Mouse (Mus musculus) liver, embryonic 14.5 days (tissue): ENCODE data around the gene Rpl15.

Experiments used
- CTCF ChIP-seq: IDR thresholded peaks from 2 replicates; pipeline ENCODE4 v1.5.1; 2016; ENCODE audit warnings: antibody characterized with exemption, low read depth, control low read depth
- EP300 ChIP-seq: IDR thresholded peaks from 2 replicates; pipeline ENCODE4 v1.6.1; 2016; ENCODE audit warnings: antibody characterized with exemption, low read depth

- TF ChIP-seq CTCF: no peak
- no peak for TF ChIP-seq EP300
Measured at GRCm38 (mm10) chr14:18317457-18318411, 46.5 kb upstream of the Rpl15 start.
